Mouse (Mus musculus) embryo, embryonic 11.5 days (tissue): Measurements from ENCODE around the gene Ccdc184.

Source experiments
- DNase-seq: peaks from one replicate; pipeline ENCODE4 v3.0.0-alpha.2; 2012; ENCODE audit warnings: low read depth, low spot score

Gene Ccdc184

DNA sequence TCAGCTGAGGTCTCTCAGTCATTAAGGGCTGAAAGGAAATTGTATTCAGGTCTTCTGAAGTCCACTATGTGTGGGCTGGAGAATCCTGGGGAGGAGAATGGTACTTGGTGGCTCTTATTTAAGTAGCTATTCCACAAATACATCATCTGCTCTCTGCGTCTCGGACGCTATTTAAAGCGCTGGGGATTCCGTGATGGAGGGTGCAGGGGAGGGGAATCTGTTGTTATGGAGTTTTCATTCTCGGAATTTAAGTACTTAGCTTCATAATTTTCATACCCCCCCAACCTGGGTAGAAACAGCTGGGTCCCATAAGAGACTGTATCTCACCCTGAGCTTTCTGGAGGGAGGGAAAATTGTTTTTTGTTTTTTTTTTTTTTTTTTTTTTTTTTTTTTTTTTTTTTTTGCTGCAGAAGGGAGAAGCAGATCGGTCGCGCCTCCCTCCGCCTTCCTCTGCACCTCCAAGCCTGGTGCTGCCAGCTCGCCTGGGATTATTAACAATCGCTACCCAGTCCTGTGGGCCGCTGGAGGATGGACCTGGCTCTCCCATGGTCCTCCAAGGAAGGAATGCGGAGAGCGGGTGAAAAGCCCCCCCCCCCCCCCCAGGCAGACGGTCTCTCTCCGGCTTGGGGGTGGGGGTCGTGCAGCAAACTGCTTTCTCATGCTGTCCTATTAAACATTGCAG is at the start of gene Ccdc184:
Gene Ccdc184 (plus strand): TSS at position 196 of the 682 bp plus-strand sequence.
- no peak for DNase-seq

DNA sequence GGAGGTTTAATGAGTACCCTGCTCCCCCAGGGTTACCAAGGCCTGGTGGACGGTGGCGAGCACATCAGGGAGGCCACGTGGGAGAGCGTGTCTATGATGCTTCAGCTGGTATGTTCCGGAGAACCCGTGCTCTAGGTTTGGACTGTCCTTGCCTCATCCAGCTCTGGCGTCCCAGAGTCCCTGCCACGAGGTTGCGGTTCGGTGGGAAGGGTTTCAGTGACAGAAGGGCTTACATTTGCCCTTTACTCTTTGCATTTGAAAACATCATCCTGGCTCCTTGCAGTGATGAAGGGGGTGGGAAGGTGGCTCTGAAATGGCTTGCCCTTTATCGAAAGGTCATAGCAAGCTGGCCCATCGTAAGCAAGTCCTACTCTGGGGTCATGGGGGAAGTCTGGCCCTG is 47.6 kb upstream of the Ccdc184 start:
- no peak for DNase-seq

DNA sequence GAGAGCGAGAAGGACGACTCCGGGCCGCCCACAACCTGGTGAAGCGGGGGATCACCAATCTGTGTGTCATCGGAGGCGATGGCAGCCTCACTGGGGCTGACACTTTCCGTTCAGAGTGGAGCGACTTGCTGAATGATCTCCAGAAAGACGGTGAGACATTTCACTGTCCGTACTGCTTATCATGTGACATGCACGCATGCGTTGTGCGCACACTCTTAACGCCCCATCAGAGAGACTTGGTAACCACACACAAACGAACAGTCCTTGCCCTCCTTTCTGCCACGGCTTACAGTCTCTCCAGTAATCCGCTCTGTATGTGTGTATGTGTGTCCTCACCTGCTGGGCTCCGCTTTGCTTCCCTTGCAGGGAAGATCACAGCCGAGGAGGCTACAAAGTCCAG is 46.1 kb upstream of the Ccdc184 start:
- DNase-seq = no peak

DNA sequence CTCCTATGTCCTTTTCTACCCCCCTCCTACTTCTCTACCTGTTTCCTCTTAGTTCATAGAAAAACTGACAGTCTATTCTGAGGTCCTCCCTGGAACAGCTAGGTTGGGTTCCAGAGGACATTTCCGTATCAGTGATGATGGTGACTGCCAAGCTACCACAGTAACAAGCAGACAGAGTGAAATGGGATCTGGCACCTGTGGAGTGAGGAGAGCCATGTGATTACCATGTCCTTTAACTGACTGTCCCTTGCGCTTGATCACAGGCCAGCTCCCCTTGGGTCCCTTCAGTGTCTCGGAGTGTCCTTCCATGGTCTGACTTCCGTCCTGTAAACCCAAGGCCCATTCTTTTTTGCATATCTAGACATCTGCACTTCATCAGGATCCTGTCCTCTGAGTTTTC is 36.0 kb upstream of the Ccdc184 start:
- no peak for DNase-seq

DNA sequence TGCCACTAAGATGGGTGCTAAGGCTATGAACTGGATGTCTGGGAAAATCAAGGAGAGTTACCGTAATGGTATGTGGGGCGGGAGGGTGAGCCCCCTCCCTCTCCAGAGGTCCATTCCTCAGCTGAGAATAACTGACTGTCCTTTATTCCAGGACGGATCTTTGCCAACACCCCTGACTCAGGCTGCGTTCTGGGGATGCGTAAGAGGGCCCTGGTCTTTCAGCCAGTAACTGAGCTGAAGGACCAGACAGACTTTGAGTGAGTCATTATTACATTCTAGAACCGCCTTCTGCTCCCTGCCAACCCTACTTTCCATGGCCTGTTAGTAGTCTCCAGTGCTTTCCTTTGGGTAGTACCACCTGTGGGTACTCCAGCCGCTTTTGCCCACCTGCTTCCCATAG is 35.5 kb upstream of the Ccdc184 start:
- DNase-seq = no peak

DNA sequence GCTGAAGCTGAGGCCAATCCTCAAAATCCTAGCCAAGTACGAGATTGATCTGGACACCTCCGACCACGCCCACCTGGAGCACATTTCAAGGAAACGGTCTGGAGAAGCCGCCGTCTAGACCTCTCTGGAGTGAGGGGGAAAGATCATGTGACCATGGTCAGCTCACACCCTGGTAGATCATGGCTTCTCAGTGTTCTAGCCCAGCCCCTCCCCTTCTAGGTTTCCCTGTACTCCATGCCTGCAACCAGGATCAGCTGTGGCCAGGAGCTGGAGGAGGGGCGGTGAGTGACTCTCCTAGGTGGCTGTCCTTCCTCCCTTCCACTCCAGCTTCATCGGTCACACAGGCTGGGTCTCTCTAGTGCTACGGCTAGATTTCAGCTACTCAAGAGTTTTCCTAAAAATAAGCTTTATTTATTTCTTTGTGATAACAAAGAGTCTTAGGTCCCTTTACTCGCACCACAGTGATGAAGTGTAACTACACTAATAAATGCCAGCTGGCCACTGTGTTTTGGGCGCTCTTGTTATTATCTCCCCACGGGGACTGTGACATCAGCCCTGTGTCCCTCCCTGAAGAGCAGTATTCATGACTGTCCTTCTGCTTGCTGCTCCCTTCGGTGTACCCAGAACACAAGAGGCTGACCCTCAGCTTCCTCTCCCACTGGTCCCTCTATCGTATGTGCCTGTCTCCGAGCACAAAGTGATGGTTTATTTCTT is 34.9 kb upstream of the Ccdc184 start:
- DNase-seq = no peak

DNA sequence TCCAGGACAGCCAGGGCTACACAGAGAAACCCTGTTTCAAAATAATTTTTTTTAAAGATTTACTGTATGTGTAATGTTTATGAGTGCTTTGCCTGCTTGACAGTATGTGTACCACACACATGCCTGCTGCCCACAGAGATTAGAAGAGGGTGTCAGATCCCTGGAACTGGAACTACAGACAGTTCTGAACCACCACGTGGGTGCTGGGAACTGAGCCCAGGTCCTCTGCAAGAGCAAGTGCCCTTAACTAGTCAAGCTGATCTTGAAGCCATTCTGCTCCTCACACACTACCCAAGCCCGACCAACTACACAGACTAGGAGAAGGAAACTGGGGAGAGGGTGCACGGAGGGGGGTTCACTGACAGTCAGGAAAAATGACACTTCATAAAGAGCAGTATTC is 33.5 kb upstream of the Ccdc184 start:
- DNase-seq = no peak

DNA sequence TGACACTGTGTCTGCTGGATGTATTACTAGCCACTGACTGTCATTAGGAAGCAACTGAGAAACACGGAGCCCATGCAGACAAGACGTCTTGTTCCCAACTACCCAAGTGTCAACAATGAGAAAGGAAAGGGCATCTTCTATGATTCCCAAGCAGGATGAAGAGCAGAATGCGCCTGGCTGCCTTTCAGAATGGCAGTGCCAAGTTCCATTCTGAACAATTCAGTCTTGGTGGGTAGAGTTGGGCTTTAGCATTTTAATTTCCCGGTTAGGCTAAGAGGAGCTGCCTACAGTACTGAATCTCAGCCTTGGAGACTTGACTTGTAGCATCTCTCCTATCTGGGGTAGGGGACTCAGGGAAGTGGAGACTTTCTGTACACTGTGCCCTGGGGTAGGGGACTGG is 32.9 kb upstream of the Ccdc184 start:
- no peak for DNase-seq

DNA sequence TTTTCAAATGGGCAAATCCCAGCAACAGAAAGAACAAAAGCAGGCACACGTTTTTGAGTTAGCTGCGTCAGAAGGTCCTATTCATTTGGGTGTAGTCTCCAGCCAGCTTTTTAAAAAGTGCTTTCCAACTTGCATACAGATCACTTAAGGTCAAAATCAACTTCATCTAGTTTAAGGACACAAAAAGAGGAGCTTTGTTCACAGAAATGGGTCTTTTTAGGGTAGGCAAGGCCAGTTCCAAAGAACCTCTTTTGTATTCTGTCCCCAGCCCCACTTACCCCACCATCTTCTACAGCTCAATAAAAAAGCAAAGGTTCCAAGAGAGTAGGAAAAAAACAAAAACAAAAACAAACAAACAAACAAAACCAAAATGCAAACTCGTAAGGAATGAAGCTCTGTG is 32.3 kb upstream of the Ccdc184 start:
- DNase-seq = no peak

DNA sequence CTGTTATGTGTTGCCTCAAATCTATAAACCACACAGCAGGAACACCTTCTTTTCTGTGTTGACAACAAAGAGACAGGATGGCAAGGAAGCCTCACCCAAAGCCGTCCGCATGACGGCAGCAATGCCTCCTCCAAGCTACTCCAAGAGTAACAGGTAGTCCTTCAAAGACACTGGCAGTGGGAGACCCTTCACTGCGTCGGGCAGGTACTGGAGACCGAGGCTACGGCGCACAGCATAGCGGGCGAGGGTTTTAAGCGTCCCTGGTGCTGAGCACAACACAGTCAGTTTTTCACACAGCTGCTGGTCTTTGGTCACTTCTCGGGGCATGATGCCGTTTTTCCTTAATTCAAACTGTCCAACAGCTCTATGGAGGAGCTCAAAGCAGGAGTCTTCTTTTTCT is 31.3 kb upstream of the Ccdc184 start:
- DNase-seq = no peak

DNA sequence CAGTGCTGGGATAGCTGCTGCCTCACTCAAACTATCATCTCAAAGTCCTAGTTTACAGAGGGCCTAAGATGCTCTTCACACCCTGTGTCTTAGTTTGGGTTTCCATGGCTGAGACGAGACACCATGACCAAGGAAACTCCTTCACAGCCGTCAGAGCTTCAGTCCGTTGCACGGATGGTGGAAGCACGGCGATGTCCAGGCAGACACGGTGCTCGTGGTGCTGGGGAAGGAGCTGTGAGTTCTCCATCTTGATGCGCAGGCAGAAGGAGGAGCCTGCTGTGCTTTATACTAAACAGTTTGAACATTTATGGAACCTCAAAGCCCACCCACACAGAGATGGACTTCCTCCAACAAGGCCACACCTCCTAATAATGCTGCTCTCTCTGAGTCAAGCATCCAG is 30.1 kb upstream of the Ccdc184 start:
- DNase-seq = no peak

DNA sequence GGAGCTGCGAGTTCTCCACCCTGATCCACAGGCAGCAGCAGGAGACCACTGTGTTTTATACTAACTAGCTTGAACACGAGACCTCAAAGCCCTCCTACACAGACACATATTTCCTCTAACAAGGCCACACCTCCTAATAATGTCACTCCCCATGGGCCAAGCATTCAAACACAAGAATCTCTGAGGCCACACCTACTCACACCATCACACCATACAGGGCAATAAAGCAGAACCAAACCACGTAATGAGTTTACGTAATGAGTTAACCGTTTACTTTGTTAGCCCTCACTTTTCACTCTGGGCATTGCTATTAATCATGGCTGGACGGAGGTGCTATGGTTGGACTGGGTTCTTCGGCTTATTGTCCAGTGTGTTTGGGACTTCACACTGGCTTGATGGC is 27.2 kb upstream of the Ccdc184 start:
- no peak for DNase-seq

DNA sequence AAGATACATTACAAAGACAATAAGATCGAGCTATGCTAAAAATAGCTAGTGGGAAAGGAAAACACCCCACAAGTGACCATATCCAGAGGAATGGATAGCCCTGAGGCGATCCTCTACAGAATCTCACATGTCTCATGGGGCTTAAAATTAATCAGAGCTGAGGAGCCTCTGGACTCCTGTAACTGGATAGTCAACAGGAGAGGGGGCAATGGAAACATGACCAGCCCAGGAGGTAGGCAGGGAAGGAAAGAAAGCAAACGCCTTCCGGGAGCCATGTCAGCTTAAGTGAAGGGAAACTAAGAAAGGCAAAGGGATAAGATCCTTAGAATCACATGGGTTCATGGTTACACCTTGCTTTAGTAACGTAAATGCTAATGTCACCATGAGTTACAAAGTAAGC is 26.1 kb upstream of the Ccdc184 start:
- DNase-seq = no peak

DNA sequence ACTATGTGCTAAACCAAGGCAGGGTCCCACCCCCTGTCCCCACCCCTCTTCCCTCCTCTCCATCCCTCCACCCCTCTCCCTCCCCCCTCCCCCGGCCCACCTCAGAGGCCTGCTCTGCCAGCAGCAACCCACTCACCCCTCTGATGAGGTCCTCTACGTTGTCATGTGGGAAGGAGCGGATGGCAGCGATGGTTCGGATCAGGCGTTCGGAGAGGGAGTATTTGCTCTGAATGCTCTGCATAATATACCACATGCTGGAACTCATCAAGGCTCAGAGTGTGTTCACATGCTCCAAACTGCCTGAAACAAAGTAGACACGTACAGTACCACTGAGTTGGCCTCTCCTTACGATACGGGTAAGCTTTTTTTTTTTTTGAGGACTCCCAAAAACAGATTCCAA is 24.4 kb upstream of the Ccdc184 start:
- DNase-seq = no peak

DNA sequence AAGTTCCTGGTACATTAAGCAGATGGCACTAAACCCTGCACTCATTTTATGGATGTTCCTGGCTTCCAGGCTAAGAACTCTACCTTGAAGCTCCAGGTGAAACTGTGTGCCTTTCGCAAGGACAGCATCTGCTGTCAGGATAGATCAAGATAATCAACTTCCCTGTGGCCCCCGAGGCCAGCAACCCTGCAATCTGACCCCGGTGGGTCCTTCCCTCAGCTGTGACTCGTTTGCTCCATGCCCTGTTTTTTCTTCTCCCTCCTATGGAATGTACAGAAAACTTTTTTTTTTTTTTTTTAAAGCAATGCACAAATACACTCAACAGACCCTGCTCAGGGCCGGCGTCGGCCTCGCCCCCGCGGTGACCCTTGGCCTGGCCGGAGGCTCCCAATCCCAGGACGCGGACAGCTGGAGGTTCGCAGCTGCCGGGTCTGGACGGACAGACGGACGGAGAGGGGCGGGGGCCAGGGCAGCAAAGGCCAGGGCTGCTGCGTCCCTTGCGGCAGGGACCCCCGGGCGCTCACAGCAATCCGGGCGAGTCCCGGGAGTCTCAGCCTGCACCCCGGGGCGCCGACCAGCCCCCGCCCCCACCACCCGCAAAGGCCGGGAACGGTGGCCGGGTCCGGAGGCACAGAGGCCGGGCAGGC is 22.0 kb upstream of the Ccdc184 start:
- DNase-seq = no peak

DNA sequence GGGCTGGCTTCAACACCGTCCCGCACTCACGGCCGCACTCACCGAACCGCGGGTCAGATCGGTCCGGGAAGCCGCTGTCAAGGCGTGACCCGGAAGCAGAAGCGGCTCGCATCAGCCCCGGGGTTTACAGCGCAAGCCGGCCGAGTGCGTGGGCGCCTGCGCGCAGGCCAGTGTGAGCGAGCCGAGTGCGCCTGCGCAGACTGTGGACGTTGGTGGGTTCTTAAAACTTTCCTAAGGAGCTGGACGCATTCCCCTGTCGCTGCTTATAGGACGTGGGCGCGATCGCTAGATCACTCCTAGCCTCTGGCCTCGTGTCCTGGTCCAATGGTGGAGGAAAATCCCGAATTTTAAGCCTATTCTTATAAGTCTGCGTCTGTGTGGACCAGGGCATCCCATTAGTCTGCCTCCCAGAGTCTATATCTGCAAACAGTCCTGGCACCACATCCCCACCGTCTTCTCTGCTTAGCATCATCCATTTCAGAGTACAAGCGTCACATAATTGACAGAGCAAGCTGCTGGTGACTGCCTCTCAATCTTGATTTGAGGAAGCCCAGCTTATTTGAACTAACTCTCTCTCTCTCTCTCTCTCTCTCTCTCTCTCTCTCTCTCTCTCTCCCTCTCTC is 21.3 kb upstream of the Ccdc184 start:
- DNase-seq = peak; percentile 91

DNA sequence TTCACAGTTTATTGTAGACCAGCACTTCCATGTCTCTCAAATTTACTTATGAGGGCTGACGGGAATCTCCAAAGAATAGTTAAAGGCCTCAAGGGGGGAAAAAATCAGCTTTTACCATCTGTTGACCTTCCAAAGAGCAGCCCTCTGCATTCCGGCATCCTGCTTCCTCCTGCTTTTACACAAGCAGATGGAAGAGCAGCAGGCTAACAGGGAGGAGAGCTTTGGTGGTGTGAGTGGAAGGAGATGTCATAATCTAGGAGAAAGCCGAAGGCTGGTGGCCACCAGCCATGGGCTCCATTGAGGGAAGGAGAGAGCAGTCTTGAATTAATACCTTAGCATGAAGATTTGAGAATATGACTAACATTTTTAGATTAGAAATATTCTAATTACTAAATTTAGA is 18.6 kb upstream of the Ccdc184 start:
- no peak for DNase-seq

DNA sequence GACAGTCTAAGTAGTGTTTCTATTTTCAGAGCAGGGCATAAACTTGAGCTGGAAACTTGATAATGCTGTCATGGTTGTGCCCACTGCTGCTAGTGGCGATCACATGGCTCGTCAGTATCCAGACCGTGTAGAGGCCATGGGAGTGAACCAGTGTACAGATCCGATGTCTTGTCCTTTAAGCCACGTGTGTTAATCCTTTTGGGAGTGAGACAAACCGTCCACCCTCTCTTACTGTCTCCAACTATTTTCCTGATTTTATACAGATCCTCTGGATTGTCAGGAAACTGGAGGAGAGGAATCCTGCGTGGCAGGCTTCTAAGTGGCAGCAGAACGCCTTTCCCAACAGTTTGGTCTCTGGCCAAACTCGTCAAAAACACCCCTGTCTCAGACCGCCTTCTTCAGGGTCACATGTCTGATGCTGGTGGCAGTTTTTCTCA is 17.8 kb upstream of the Ccdc184 start:
- no peak for DNase-seq

DNA sequence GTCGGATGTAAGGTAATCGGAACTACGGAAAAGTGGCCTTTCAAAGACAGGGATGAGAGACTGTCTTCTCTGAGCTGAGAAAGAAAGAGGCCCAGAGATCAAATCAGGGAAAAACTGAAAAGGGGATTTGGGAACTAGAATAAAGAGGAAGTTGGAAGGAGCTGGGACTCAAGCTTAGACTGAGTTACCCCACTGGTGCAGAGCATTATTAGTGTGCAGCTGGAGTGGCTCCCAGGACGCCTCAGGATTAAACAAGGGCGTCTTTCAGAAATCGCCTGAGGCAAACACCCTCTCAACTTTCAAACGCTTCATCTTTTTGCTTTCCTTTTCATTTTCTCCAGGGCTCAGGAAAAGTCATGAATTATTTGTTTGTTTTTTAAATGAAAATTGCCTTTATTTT is 14.0 kb upstream of the Ccdc184 start:
- DNase-seq = no peak

DNA sequence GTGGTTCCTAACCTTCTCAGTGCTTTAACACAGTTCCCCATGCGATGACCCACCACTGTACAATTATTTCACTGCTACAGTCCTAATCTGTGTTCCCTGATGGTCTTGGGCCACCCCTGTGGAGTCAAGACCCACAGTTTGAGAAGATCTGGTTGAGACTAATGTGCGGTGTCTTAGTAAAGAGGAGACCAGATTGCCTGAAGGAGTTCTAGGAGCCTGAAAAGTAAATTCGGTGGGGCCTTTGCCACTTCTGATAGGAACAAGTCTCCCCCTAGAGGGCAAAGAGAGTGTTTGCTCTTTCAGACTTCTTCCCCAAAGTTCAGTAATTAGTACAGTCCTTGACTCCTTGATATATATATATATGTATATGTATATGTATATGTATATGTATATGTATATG is 13.3 kb upstream of the Ccdc184 start:
- DNase-seq = no peak

DNA sequence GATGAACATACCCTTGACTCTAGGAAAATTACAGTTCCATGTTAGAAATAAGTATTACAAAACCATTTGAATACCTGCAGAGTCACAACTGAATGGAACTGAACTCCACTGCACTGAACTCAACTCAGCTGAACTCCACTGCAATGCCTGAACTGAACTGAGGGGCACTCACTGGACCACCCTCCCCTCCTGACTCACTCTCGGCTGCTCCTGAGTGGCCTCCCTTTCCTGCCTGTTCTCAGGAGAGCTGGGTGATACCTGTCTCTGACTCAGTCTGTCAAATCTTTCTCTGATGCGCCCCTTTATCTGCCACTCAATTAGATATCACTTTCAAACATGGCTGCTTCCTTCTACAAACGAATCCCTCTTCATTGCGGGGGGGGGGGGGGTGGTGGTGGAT is 12.8 kb upstream of the Ccdc184 start:
- no peak for DNase-seq

DNA sequence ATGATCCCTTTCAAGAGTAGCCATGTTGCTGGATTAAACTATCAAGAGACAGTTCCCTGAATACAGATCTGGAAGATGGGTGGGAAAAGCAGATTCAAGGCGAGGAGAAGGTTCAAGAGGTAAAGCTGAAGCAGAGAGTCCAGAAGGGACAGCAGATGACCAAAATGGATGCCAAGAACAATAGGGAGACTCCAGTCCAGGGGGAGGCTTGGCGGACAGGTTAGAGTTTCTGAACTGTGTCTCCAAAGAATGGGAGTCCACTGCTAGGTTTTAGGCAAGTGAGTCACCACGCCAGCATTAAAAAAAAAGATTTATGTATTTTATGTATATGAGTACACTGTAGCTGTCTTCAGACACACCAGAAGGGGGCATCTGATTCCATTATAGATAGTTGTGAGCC is 12.3 kb upstream of the Ccdc184 start:
- DNase-seq = no peak

DNA sequence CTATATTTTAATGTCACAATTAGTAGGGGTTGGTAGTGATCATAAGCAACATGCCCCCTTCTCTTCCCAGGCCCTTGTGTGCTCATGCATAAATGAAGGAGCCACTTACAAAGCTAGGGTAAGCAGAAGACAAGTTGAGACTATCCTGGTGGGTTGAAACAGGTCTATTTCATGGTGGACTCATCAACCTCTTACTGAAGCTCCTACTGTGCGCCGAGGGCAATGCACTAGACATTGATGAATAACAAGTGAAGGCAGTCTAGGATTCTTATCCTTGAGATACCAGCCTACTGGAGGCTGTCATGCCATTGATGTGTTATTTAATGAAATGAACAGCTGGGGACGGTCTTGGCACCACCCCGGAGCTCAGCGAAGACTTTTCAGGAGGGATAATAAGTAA is 11.7 kb upstream of the Ccdc184 start:
- DNase-seq = no peak
